Mouse (Mus musculus) lung, embryonic 14.5 days (tissue): ENCODE data around the gene Rab44. TPM values are rescaled to one million over a fixed set of nuclear protein-coding genes. Genes with fewer than 3 reads are reported as not detected.

ENCODE experiments used
- ATAC-seq: fragments of 200-750 bp; cut with Nextera tagmentation; 2 replicates; pipeline ENCODE4 v1.8.0; 2017; ENCODE audit warnings: mild to moderate bottlenecking, moderate TSS enrichment, moderate library complexity; ENCODE audit not compliant: insufficient read depth
- DNase-seq: peaks from one replicate; pipeline ENCODE4 v3.0.0-alpha.2; 2015
- H3K27ac ChIP-seq: fragments of 300-500 bp; sonication (generic); 2 replicates; pipeline ENCODE4 v1.5.1; 2014; ENCODE audit warnings: low read depth, mild to moderate bottlenecking, moderate library complexity
- H3K27me3 ChIP-seq: fragments of 300-500 bp; sonication (generic); 2 replicates; pipeline ENCODE4 v1.6.1; 2014; ENCODE audit warnings: low read length, control low read depth; ENCODE audit not compliant: insufficient read depth
- H3K36me3 ChIP-seq: fragments of 300-500 bp; sonication (generic); 2 replicates; pipeline ENCODE4 v1.6.1; 2014; ENCODE audit warnings: control low read depth; ENCODE audit not compliant: insufficient read depth
- H3K4me1 ChIP-seq: fragments of 300-500 bp; sonication (generic); 2 replicates; pipeline ENCODE4 v1.6.1; 2014; ENCODE audit warnings: antibody characterized with exemption, control low read depth; ENCODE audit not compliant: insufficient read depth
- H3K4me2 ChIP-seq: fragments of 300-500 bp; sonication (generic); 2 replicates; pipeline ENCODE4 v1.6.1; 2014; ENCODE audit warnings: mild to moderate bottlenecking
- H3K4me3 ChIP-seq: fragments of 300-500 bp; sonication (generic); 2 replicates; pipeline ENCODE4 v1.5.1; 2014; ENCODE audit warnings: low read depth, low read length
- H3K9ac ChIP-seq: fragments of 300-500 bp; sonication (generic); 2 replicates; pipeline ENCODE4 v1.6.1; 2014
- H3K9me3 ChIP-seq: fragments of 300-500 bp; sonication (generic); 2 replicates; pipeline ENCODE4 v1.6.1; 2016; ENCODE audit warnings: low read depth, low read length, control low read depth
- CTCF ChIP-seq: IDR thresholded peaks from 2 replicates; pipeline ENCODE4 v1.5.1; 2016; ENCODE audit warnings: antibody characterized with exemption, low read depth
- WGBS: fragments of 180-500 bp; shearing (Covaris S2); extraction: QIAGEN DNeasy Blood & Tissue Kit; methylation state at CpG from one replicate; pipeline ENCODE4 v1.1.7; 2014; 5-methylcytosine and 5-hydroxymethylcytosine counted together
- polyA plus RNA-seq: library from polyadenylated mRNA; unstranded; fragments of >200 nt; fragmentation: Nextera tagmentation; extraction: Ambion mirVana; gene quantifications from 2 replicates; pipeline ENCODE4 v1.2.1, GENCODE M21; 2014

Rab44 gene
- polyA plus RNA-seq, 1 experiment from 2014 or later: 1.1 TPM

DNA sequence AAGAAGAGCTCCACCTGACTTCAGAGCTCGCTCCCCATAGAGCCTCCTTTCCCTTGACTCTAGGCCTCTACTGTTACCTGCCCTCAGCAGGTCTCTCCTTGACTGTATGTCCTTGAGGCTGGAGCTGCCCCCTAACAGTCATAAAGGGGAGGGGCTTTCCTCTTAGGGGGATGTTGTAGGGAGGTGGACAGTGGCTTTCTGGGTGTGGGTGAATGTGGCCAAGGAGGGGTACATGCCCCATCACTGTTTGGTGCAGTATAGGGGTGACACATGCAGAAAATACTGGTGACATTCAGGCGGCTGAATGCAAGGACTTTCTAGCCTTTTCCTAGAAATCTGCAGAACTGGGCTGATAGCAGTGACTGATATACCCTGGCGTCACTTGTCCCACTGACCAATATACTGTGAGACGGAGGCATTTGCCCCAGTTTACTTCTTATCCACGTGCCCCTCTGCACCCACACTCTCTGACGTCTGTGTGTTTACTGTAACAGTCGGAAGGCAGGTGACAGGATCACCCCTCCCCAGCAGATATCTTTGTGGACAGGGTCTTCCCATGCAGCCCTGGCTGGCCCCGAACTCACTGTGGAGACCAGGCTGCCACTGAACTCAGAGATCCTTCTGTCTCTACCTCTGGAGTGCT, 3.2 kb downstream of the Rab44 start:
- 57% methylated on average over 8 of the region's 8 CpGs for WGBS
- ATAC-seq (no peak), DNase-seq (no peak)
- TF ChIP-seq CTCF: no peak
- H3K4me2 ChIP-seq: no peak overlapping the region
- no peak overlapping the region for H3K9ac ChIP-seq
- H3K27ac ChIP-seq: no peak overlapping the region
- H3K27me3 ChIP-seq: no peaks in the 10 kb centered on the region
- H3K36me3 ChIP-seq: no peaks in the 10 kb centered on the region
- no peaks in the 10 kb centered on the region for H3K9me3 ChIP-seq
- H3K4me1 ChIP-seq: no peaks in the 10 kb centered on the region
- no peak overlapping the region for H3K4me3 ChIP-seq

DNA sequence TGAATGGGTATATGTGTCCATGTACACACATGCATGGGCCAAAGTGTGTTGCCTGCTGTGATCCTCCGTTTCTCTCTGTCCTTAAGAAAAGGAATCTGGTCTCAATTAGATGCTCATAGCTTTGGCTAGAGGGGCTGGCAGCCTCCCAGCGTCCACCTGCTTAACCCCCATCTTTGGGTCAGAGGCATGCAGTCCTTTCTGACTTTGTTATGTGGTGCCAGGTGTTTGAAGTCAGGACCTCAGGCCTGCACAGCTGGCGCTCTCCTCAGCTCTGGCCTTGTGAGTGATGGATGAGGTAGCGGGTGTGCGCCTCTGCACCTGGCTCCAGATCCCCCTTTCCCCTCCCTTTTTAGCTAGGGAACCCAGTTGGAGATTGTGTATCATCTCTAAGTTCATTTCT, 4.1 kb downstream of the Rab44 start:
- 33% methylated on average over 5 of the region's 5 CpGs for WGBS

DNA sequence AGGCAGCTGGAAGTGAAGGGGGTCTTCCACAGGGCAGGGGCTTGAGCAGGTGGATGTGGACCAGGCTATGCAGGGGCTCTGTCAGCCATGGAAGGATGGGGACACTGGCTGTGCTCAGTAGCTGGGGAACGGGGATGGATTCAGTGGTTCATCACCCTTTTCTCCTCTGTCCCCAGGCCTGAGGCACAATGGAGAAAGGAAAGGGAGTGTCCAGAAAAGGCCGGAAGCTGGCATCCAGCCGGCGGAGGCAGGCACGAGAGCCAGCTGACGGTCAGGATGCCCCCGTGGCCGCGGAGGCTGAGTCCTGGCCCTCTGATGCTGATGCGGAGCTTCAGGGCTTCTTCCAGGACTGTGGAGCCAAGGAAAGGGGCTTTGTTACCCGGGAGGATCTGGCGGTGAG, 6.7 kb downstream of the Rab44 start:
- Histone ChIP-seq H3K9me3 (no peaks in the 10 kb centered on the region), H3K27me3 (no peaks in the 10 kb centered on the region), H3K36me3 (no peaks in the 10 kb centered on the region), H3K4me3 (no peak overlapping the region), H3K9ac (no peak overlapping the region), H3K4me1 (peaks cover 3% of the 10 kb centered on the region; the same call in 1 of the 2 replicates), H3K27ac (no peak overlapping the region), H3K4me2 (no peak overlapping the region)
- TF ChIP-seq CTCF: no peak
- ATAC-seq (no peak), DNase-seq (no peak)
- 65% methylated on average over 12 of the region's 12 CpGs for WGBS

More for the DNA sequence above, 4.1 kb downstream of the Rab44 start:
- DNase-seq (no peak), ATAC-seq (no peak)
- H3K9me3 ChIP-seq: no peaks in the 10 kb centered on the region
- no peak overlapping the region for H3K27ac ChIP-seq
- no peak for TF ChIP-seq CTCF
- H3K4me3 ChIP-seq: no peak overlapping the region
- no peak overlapping the region for H3K9ac ChIP-seq
- no peaks in the 10 kb centered on the region for H3K36me3 ChIP-seq
- no peak overlapping the region for H3K4me2 ChIP-seq
- no peaks in the 10 kb centered on the region for H3K27me3 ChIP-seq
- no peaks in the 10 kb centered on the region for H3K4me1 ChIP-seq

DNA sequence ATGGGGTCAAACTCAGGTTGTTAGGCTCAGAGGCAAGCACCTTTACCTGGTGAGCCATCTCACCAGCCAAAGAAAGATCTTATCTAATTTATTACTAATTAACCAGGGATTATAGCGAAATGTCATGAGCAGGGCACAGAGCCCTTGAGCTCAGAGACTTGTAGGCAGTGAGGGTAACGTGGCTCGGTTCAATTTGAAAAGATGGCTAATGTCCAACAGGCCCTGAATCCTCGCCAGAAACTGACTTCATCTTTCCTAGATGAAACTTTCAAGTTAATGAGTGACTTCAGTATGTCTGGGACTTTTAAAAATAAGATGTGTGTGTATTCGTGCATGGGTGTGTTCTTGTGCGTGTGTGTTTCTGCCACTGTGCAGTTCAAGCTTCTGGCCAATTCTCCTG, 8.9 kb downstream of the Rab44 start:
- no peak overlapping the region for H3K9ac ChIP-seq
- no peak for TF ChIP-seq CTCF
- no peak for ATAC-seq
- H3K9me3 ChIP-seq: no peaks in the 10 kb centered on the region
- 44% methylated on average over 6 of the region's 6 CpGs for WGBS
- H3K4me1 ChIP-seq: peaks cover 3% of the 10 kb centered on the region; the same call in 1 of the 2 replicates
- no peaks in the 10 kb centered on the region for H3K36me3 ChIP-seq
- no peak overlapping the region for H3K4me2 ChIP-seq
- peak; percentile 76 for DNase-seq
- no peak overlapping the region for H3K27ac ChIP-seq
- H3K4me3 ChIP-seq: no peak overlapping the region
- H3K27me3 ChIP-seq: no peaks in the 10 kb centered on the region

DNA sequence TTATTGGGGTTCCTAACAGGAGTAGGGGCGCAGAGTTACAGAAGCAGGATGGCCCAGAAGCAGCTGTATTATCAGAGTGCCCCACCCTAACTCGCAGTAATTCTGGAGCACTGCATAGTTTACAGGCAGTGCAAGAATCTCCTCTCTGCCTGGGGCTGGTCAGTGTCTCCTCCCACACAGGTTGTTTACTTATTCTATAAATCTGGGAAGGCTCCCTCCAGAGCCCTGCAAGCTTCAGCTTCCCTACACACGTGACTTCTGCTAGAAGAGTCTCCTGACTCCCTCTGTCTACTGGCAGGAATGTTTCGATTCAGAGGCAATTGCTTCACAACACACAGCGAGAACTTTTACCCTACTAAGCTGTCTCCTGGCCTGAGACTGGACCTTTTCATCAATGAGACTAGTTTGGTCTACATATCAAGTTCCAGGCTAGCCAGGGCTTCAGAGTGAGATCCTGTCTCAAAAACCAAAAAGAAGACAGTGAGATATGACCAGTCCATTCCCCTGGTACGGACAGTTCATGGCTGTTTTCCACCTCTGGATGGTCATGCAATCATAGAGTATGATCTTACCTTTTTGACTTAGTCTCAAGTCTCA, 9.7 kb downstream of the Rab44 start:
- no peak overlapping the region for H3K27ac ChIP-seq
- ATAC-seq (peak; percentile 79), DNase-seq (peak; percentile 69)
- H3K9me3 ChIP-seq: no peaks in the 10 kb centered on the region
- no peaks in the 10 kb centered on the region for H3K27me3 ChIP-seq
- peaks cover 3% of the 10 kb centered on the region; the same call in 1 of the 2 replicates for H3K4me1 ChIP-seq
- WGBS: 39% methylated on average over 6 of the region's 6 CpGs
- no peak overlapping the region for H3K4me2 ChIP-seq
- H3K4me3 ChIP-seq: no peak overlapping the region
- H3K9ac ChIP-seq: no peak overlapping the region
- no peak for TF ChIP-seq CTCF
- H3K36me3 ChIP-seq: no peaks in the 10 kb centered on the region

DNA sequence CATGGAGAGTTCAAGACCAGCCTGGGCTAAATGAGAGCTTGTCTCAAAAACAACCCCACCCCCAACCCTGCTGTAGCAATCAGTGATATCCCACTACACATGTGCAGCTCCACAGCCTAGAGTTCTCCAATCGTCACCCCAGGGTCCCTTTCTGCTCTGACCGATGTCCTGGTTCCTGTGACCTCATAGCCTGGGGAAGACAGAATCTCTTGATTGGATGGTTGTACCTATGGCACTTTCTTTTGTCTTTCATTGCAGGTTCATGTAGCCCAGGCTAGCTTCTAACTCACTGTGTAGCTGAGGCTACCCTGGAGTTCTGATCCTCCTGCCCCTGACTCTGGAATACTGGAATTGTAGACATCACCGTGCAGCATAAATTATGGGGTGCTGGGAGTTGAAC, 12.6 kb downstream of the Rab44 start:
- DNase-seq (no peak), ATAC-seq (no peak)
- Histone ChIP-seq H3K36me3 (no peaks in the 10 kb centered on the region), H3K27ac (no peak overlapping the region), H3K4me3 (no peak overlapping the region), H3K9me3 (no peaks in the 10 kb centered on the region), H3K9ac (no peak overlapping the region), H3K27me3 (no peaks in the 10 kb centered on the region), H3K4me1 (peaks cover 3% of the 10 kb centered on the region; the same call in 1 of the 2 replicates), H3K4me2 (no peak overlapping the region)
- no peak for TF ChIP-seq CTCF
- 96% methylated on average over 3 of the region's 3 CpGs for WGBS

DNA sequence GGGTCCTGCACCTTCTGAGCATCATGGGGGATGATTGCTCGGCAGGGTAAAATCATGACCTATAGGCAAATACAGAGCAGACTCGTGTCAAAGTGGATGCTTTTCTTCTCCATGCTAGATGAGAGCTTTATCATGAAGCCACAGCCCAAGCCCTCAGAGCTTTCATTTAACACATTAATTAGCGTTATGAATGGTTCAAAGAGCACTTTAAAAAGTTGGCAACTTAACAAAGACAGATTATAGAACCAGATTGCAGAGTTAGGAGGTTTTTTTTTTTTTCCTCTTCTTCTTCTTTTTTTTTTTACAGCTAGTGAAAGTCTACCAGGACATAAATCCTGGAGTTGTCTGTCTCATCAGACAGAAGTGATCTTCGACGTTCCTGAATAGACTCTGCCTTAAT, 15.4 kb downstream of the Rab44 start:
- no peak for ATAC-seq

More for the DNA sequence above, 15.4 kb downstream of the Rab44 start:
- Histone ChIP-seq H3K27me3 (no peaks in the 10 kb centered on the region), H3K9me3 (no peaks in the 10 kb centered on the region), H3K27ac (no peak overlapping the region), H3K9ac (no peak overlapping the region), H3K4me1 (no peaks in the 10 kb centered on the region; the same call in 1 of the 2 replicates), H3K4me3 (no peak overlapping the region), H3K36me3 (no peaks in the 10 kb centered on the region), H3K4me2 (no peak overlapping the region)
- TF ChIP-seq CTCF: no peak
- WGBS: 62% methylated on average over 5 of the region's 5 CpGs
- DNase-seq: no peak
